Mouse (Mus musculus): ENCODE measurements around the gene Vps72. TPM values are rescaled to one million over a fixed set of nuclear protein-coding genes. Genes with fewer than 3 reads are reported as not detected.
A peak's percentile ranks its signal among the peaks of the same experiment; 100 is the strongest.

Vps72 gene
- total and polyA plus RNA-seq, 2 experiments from 2014 or later, result 52.7 to 121 TPM

DNA sequence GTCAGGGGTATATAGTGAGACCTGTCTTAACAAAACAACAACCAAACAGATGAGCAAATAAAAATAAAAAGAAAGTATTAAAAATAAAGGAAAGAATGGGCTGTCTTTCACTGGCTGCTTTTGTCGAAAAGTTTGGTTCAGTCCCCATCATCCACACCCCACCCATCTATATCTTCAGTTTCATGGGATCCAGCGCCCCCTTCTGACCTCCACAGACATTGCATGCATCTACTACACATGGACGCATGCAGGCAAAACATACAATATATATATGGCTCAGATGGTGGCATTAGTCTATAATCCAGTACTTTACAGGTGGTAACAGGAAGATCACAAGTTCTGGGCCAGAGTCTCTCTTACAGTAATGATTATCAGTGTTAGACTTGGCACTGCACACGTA lies 43.1 kb downstream of the Vps72 start:
- ATAC-seq (no peak), DNase-seq (ENCODE audit: low spot score) (no peak)
- Histone ChIP-seq H3K9me3 (ENCODE audit: low read length) (no peaks in the 10 kb centered on the region), H3K27me3 (ENCODE audit: insufficient read depth, low read length) (no peaks in the 10 kb centered on the region), H3K36me3 (ENCODE audit: insufficient read depth, low read length) (no peaks in the 10 kb centered on the region), H3K9ac (replicated peaks; ENCODE audit: low read length) (no peak overlapping the region), H3K27ac (no peak overlapping the region), H3K4me1 (ENCODE audit: insufficient read depth, low read length) (no peaks in the 10 kb centered on the region), H3K4me3 (ENCODE audit: low read length) (no peak overlapping the region), H3K4me2 (ENCODE audit: low read depth, low read length) (no peak overlapping the region)
- TF ChIP-seq CTCF (IDR thresholded peaks at IDR 0.05; ENCODE audit: low read depth), result peak; percentile 59
- 53% methylated on average over 4 of the region's 4 CpGs for WGBS

DNA sequence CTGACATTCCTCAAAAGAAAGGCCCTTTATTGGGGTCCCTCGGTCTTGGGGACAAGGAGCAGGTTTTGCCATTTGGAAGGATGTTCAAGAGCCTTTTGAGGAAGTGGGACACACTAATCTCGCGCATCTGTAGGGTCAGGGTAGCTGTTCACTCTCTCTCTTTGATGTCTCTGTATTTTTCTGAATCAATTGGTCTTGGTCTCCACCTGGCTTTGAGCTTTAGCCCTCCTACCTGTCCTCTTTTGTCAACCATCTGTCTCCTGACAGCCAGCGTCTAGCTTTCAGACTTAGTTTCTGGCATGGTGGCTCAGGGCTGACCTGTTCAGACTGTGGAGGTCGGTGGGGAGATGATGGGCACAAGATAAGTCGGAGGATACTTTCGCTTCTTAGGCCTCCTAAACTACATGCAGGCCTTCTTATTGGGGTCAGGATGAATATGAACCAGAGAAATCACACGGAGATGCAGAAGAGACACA lies 48.7 kb downstream of the Vps72 start:
- no peak for ATAC-seq

GRCm38 (mm10) chr3:95159987-95160963 lies 49.5 kb downstream of the Vps72 start, which contains the start of gene Sema6c:
TSS of gene Sema6c (plus strand) at chr3:95160457.
- H3K27me3 ChIP-seq (ENCODE audit: insufficient read depth, low read length), result no peaks in the 10 kb centered on the region
- peak within 1 kb of the TSS; percentile 68 for H3K27ac ChIP-seq
- H3K4me1 ChIP-seq (ENCODE audit: insufficient read depth, low read length), result peaks cover 14% of the 10 kb centered on the region
- H3K9ac ChIP-seq (replicated peaks; ENCODE audit: low read length), result peak within 1 kb of the TSS; percentile 78
- WGBS, result under 1% methylated on average over 66 of the region's 66 CpGs
- TF ChIP-seq CTCF (IDR thresholded peaks at IDR 0.05; ENCODE audit: low read depth), result no peak
- DNase-seq (ENCODE audit: low spot score) (peak; percentile 95), ATAC-seq (peak; percentile 96)
- no peaks in the 10 kb centered on the region for H3K36me3 ChIP-seq (ENCODE audit: insufficient read depth, low read length)
- no peaks in the 10 kb centered on the region for H3K9me3 ChIP-seq (ENCODE audit: low read length)
- H3K4me2 ChIP-seq (ENCODE audit: low read depth, low read length), result peak within 1 kb of the TSS; percentile 83
- H3K4me3 ChIP-seq (ENCODE audit: low read length), result peak within 1 kb of the TSS; percentile 93

More for the DNA sequence above, 48.7 kb downstream of the Vps72 start:
- 20% methylated on average over 8 of the region's 8 CpGs for WGBS
- DNase-seq (ENCODE audit: low spot score), result no peak
- Histone ChIP-seq H3K36me3 (ENCODE audit: insufficient read depth, low read length) (no peaks in the 10 kb centered on the region), H3K4me3 (ENCODE audit: low read length) (peak overlapping the region; percentile 93), H3K27me3 (ENCODE audit: insufficient read depth, low read length) (no peaks in the 10 kb centered on the region), H3K27ac (peak overlapping the region; percentile 68), H3K9ac (replicated peaks; ENCODE audit: low read length) (peak overlapping the region; percentile 78), H3K4me2 (ENCODE audit: low read depth, low read length) (peak overlapping the region; percentile 83), H3K9me3 (ENCODE audit: low read length) (no peaks in the 10 kb centered on the region), H3K4me1 (ENCODE audit: insufficient read depth, low read length) (peaks cover 14% of the 10 kb centered on the region)
- TF ChIP-seq CTCF (IDR thresholded peaks at IDR 0.05; ENCODE audit: low read depth), result no peak

GRCm38 (mm10) chr3:95161041-95161551 lies 50.3 kb downstream of the Vps72 start:
- DNase-seq (ENCODE audit: low spot score) (peak; percentile 46), ATAC-seq (peak; percentile 5)
- Histone ChIP-seq H3K4me3 (ENCODE audit: low read length) (peak overlapping the region; percentile 93), H3K27ac (peak overlapping the region; percentile 68), H3K27me3 (ENCODE audit: insufficient read depth, low read length) (no peaks in the 10 kb centered on the region), H3K4me1 (ENCODE audit: insufficient read depth, low read length) (peaks cover 14% of the 10 kb centered on the region), H3K36me3 (ENCODE audit: insufficient read depth, low read length) (peaks cover 1% of the 10 kb centered on the region; the same call in 1 of the 2 replicates), H3K4me2 (ENCODE audit: low read depth, low read length) (peak overlapping the region; percentile 83), H3K9ac (replicated peaks; ENCODE audit: low read length) (peak overlapping the region; percentile 78), H3K9me3 (ENCODE audit: low read length) (no peaks in the 10 kb centered on the region)
- no peak for TF ChIP-seq CTCF (IDR thresholded peaks at IDR 0.05; ENCODE audit: low read depth)
- 1% methylated on average over 29 of the region's 30 CpGs for WGBS

DNA sequence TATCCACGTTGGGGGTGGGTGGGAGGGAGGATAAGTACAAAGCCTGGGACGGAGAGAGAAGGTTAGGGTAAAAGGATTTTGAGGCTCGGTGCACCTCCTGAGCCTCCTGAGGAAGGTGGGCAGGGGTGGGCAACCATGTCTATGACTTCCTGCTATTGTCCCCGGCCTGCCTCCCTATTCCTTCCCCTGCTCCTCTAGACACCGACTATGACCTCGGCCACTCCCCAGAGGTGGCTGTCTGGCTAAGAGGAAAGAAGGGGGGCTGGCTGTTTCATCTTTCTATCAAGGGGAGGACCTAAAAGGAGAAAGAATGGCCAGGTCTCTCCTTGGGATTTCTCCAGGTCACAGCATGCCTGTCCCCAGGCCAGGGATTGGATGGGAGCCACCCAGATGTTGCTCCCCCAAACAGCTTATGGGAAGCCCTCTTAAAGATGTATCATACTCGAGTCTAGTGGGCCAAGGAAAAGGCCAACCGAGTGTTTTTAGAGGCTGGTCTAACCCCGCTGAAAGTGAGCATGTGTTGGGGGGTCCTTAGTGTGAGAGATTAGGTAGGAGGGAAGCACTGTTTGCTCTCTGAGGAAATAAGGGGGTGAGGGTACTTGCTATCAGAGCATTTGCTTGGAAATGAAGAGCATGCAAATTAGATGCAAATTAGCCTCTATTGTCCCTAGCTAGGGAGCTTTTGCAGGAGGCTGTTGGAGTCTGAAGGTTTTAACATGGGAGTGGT lies 51.0 kb downstream of the Vps72 start:
- ATAC-seq, result no peak
- DNase-seq (ENCODE audit: low spot score), result peak; percentile 27
- WGBS, result 3% methylated on average over 9 of the region's 9 CpGs

GRCm38 (mm10) chr3:95162345-95162628 lies 51.5 kb downstream of the Vps72 start:
- Histone ChIP-seq H3K36me3 (ENCODE audit: insufficient read depth, low read length) (peaks cover 8% of the 10 kb centered on the region; the same call in 1 of the 2 replicates), H3K27me3 (ENCODE audit: insufficient read depth, low read length) (no peaks in the 10 kb centered on the region), H3K9ac (replicated peaks; ENCODE audit: low read length) (peak overlapping the region; percentile 78), H3K4me2 (ENCODE audit: low read depth, low read length) (peak overlapping the region; percentile 83), H3K9me3 (ENCODE audit: low read length) (no peaks in the 10 kb centered on the region), H3K4me3 (ENCODE audit: low read length) (peak overlapping the region; percentile 93), H3K27ac (peak overlapping the region; percentile 68), H3K4me1 (ENCODE audit: insufficient read depth, low read length) (peaks cover 14% of the 10 kb centered on the region)
- ATAC-seq, result no peak
- TF ChIP-seq CTCF (IDR thresholded peaks at IDR 0.05; ENCODE audit: low read depth), result no peak
- 7% methylated on average over 2 of the region's 2 CpGs for WGBS
- DNase-seq (ENCODE audit: low spot score), result peak; percentile 39

More for the DNA sequence above, 51.0 kb downstream of the Vps72 start:
- Histone ChIP-seq H3K36me3 (ENCODE audit: insufficient read depth, low read length) (peaks cover 4% of the 10 kb centered on the region; the same call in 1 of the 2 replicates), H3K27me3 (ENCODE audit: insufficient read depth, low read length) (no peaks in the 10 kb centered on the region), H3K4me2 (ENCODE audit: low read depth, low read length) (peak overlapping the region; percentile 83), H3K27ac (peak overlapping the region; percentile 68), H3K9me3 (ENCODE audit: low read length) (no peaks in the 10 kb centered on the region), H3K9ac (replicated peaks; ENCODE audit: low read length) (peak overlapping the region; percentile 78), H3K4me3 (ENCODE audit: low read length) (peak overlapping the region; percentile 93), H3K4me1 (ENCODE audit: insufficient read depth, low read length) (peaks cover 14% of the 10 kb centered on the region)
- TF ChIP-seq CTCF (IDR thresholded peaks at IDR 0.05; ENCODE audit: low read depth), result no peak

Measured in hindbrain, postnatal 0 days (tissue).